Mouse (Mus musculus) midbrain, embryonic 11.5 days (tissue): Measurements from ENCODE around the gene Vmn1r76. TPM values are rescaled to one million over a fixed set of nuclear protein-coding genes. Genes with fewer than 3 reads are reported as not detected.

Source experiments
- ATAC-seq: fragments of 200-750 bp; cut with Nextera tagmentation; 2 replicates; pipeline ENCODE4 v1.8.0; 2017; ENCODE audit warnings: moderate TSS enrichment, moderate library complexity; ENCODE audit not compliant: low FRiP score
- DNase-seq: peaks from one replicate; pipeline ENCODE4 v3.0.0; 2015; ENCODE audit warnings: low spot score; ENCODE audit errors: missing footprints
- H3K27ac ChIP-seq: fragments of 300-500 bp; sonication (generic); 2 replicates; pipeline ENCODE4 v1.5.1; 2014; ENCODE audit warnings: low read depth, low read length
- H3K27me3 ChIP-seq: fragments of 300-500 bp; sonication (generic); 2 replicates; pipeline ENCODE4 v1.6.1; 2014; ENCODE audit warnings: mild to moderate bottlenecking, low read length, moderate library complexity, mixed read lengths; ENCODE audit not compliant: control insufficient read depth, insufficient read depth
- H3K36me3 ChIP-seq: fragments of 300-500 bp; sonication (generic); 2 replicates; pipeline ENCODE4 v1.6.1; 2014; ENCODE audit warnings: mild to moderate bottlenecking, low read length, moderate library complexity, mixed read lengths; ENCODE audit not compliant: control insufficient read depth, insufficient read depth
- H3K4me1 ChIP-seq: fragments of 300-500 bp; sonication (generic); 2 replicates; pipeline ENCODE4 v1.6.1; 2014; ENCODE audit warnings: low read length; ENCODE audit not compliant: control insufficient read depth, insufficient read depth
- H3K4me2 ChIP-seq: fragments of 300-500 bp; sonication (generic); 2 replicates; pipeline ENCODE4 v1.6.1; 2014; ENCODE audit warnings: mild to moderate bottlenecking, moderate library complexity
- H3K4me3 ChIP-seq: fragments of 300-500 bp; sonication (generic); 2 replicates; pipeline ENCODE4 v1.5.1; 2014; ENCODE audit warnings: low read depth, low read length
- H3K9ac ChIP-seq: fragments of 300-500 bp; sonication (generic); 2 replicates; pipeline ENCODE4 v1.6.1; 2014; ENCODE audit warnings: low read length
- H3K9me3 ChIP-seq: fragments of 300-500 bp; sonication (generic); 2 replicates; pipeline ENCODE4 v1.6.1; 2016; ENCODE audit warnings: low read length; ENCODE audit not compliant: control insufficient read depth
- WGBS: fragments of 180-500 bp; shearing (Covaris S2); extraction: QIAGEN DNeasy Blood & Tissue Kit; methylation state at CpG from one replicate; pipeline ENCODE4 v1.1.7; 2014; 5-methylcytosine and 5-hydroxymethylcytosine counted together
- polyA plus RNA-seq: library from polyadenylated mRNA; unstranded; fragments of >200 nt; fragmentation: Nextera tagmentation; extraction: Ambion mirVana; gene quantifications from 2 replicates; pipeline ENCODE4 v1.2.1, GENCODE M21; 2014

Vmn1r76 gene
- not detected in 2 replicates for polyA plus RNA-seq

- H3K27me3 ChIP-seq: no peaks in the 10 kb centered on the region
- DNase-seq: no peak
These were observed at the start of gene Vmn1r76 for GRCm38 (mm10) chr7:11938113-11938512. Gene Vmn1r76, minus strand, starts transcription at chr7:11938213.

DNA sequence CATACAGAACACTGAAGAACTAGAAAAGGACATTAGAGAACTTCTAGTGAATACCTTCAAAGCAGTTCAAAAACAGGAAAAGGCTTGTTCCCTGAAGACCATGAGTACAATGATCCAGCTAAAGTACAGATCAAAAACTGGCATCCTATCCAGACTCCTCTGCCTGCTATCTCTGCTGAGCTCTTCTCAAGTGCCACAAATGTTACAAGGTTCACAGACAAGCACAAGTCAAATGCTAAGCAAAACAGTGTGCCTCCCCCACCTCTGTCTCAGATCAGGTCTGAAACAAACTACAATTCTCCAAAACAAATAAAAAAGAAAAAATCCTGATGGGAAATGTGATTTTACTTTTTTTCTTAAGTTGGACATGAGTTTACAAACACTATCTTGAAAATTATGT lies 34.6 kb upstream of the Vmn1r76 start:
- H3K4me1 ChIP-seq: no peaks in the 10 kb centered on the region
- ATAC-seq: no peak
- no peak overlapping the region for H3K27ac ChIP-seq
- H3K4me2 ChIP-seq: no peak overlapping the region
- DNase-seq: no peak
- no peak overlapping the region for H3K9ac ChIP-seq
- no peaks in the 10 kb centered on the region for H3K27me3 ChIP-seq
- no peak overlapping the region for H3K4me3 ChIP-seq
- H3K9me3 ChIP-seq: peaks cover 8% of the 10 kb centered on the region
- no peaks in the 10 kb centered on the region for H3K36me3 ChIP-seq

More at GRCm38 (mm10) chr7:11938113-11938512, at the start of gene Vmn1r76:
- no peak within 1 kb of the TSS for H3K4me3 ChIP-seq
- H3K36me3 ChIP-seq: no peaks in the 10 kb centered on the region
- H3K4me1 ChIP-seq: no peaks in the 10 kb centered on the region
- H3K9me3 ChIP-seq: peaks cover 2% of the 10 kb centered on the region; the same call in 1 of the 2 replicates
- no peak for ATAC-seq
- no peak within 1 kb of the TSS for H3K9ac ChIP-seq
- no peak within 1 kb of the TSS for H3K27ac ChIP-seq
- H3K4me2 ChIP-seq: no peak within 1 kb of the TSS

GRCm38 (mm10) chr7:11947991-11948390 lies 10.0 kb upstream of the Vmn1r76 start:
- Histone ChIP-seq H3K9me3 (peaks cover 10% of the 10 kb centered on the region; the same call in 1 of the 2 replicates), H3K4me3 (no peak overlapping the region), H3K4me1 (no peaks in the 10 kb centered on the region), H3K27ac (no peak overlapping the region), H3K9ac (no peak overlapping the region), H3K4me2 (no peak overlapping the region), H3K36me3 (no peaks in the 10 kb centered on the region), H3K27me3 (no peaks in the 10 kb centered on the region)
- WGBS: 65% methylated on average over 3 of the region's 3 CpGs
- ATAC-seq (no peak), DNase-seq (no peak)

DNA sequence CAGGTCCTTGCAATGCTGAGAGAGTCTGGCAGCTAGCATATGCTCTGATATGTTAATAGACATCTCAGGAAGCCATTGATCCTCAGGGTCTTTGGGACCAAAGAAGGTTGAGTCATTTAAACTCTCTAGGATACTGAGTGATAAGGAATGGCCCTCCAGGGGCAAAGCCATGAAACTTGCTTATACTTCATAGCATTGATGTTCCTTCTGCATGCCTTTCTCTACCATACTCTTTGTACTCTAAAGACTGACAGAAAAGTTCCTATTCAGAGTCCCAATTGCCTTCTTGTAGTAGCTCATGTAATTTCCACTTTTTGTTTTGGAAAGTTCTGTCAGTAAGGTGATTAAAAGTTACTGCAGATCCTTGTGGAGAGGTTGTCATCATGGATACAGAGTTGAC lies 63.7 kb downstream of the Vmn1r76 start, which contains the start of gene Vmn1r75:
TSS of gene Vmn1r75 (plus strand) at position 301 of the 400 bp plus-strand sequence.
- Histone ChIP-seq H3K9ac (no peak within 1 kb of the TSS), H3K4me1 (no peaks in the 10 kb centered on the region), H3K4me2 (no peak within 1 kb of the TSS), H3K9me3 (peaks cover 3% of the 10 kb centered on the region; the same call in 1 of the 2 replicates), H3K27me3 (no peaks in the 10 kb centered on the region), H3K4me3 (no peak within 1 kb of the TSS), H3K36me3 (no peaks in the 10 kb centered on the region), H3K27ac (no peak within 1 kb of the TSS)
- ATAC-seq (no peak), DNase-seq (no peak)

Other genes with a start within 250 kb of the Vmn1r76 start
- not detected in 2 replicates for gene Vmn1r73, start 207.9 kb downstream of the Vmn1r76 start, polyA plus RNA-seq
- not detected in 2 replicates for gene Vmn1r74, start 104.2 kb downstream of the Vmn1r76 start, polyA plus RNA-seq
- gene Vmn1r75, start 63.6 kb downstream of the Vmn1r76 start, polyA plus RNA-seq: not detected in 2 replicates
- gene Vmn1r77, start 98.5 kb upstream of the Vmn1r76 start, polyA plus RNA-seq: not detected in 2 replicates
- not detected in 2 replicates for gene Vmn1r78, start 212.0 kb upstream of the Vmn1r76 start, polyA plus RNA-seq
- not detected in 2 replicates for gene Vmn1r79, start 233.1 kb upstream of the Vmn1r76 start, polyA plus RNA-seq